Mouse (Mus musculus): ENCODE measurements at regions not wholly inside any gene's neighbourhood (a gene's known extent, or its start where the extent isn't known, plus 50 kb on each side); places are given as distances from the start of the nearest gene placed in this dataset.

DNA sequence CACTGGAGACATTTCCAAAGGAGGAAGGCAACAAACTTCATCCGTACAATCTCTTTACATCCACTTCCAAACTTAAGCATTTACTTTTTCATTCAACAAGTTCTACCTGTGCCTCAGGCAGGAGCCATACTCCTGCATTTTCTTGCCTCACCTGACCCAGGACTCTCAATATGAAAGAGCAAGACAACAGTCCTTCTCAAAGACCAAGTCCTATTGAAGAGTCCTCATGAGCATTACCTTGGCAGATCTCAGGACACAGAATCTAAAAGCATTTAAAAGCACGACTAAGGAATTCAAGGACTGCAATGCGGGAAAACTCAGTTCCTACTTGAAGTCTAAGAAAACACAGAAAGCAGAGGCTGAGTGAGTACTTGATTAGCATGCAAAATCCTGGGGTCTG is 286.5 kb downstream of the Kcnrg start:
- Histone ChIP-seq H3K4me3 (ENCODE audit: low read depth, low read length) (no peak overlapping the region), H3K9ac (replicated peaks; ENCODE audit: low read depth, low read length) (no peak overlapping the region), H3K27ac (ENCODE audit: low read length) (no peak overlapping the region), H3K4me2 (replicated peaks; ENCODE audit: low read depth, low read length) (no peak overlapping the region), H3K4me1 (ENCODE audit: control insufficient read depth, insufficient read depth, low read length) (no peaks in the 10 kb centered on the region), H3K27me3 (ENCODE audit: control insufficient read depth, insufficient read depth, low read length) (no peaks in the 10 kb centered on the region), H3K9me3 (ENCODE audit: control insufficient read depth, low read depth, low read length) (no peaks in the 10 kb centered on the region), H3K36me3 (ENCODE audit: control insufficient read depth, insufficient read depth, low read length) (no peaks in the 10 kb centered on the region)
- no peak for ATAC-seq (ENCODE audit: insufficient number of reproducible peaks, insufficient read depth, low FRiP score, low read depth)
- WGBS, result 80% methylated on average over 3 of the region's 3 CpGs

DNA sequence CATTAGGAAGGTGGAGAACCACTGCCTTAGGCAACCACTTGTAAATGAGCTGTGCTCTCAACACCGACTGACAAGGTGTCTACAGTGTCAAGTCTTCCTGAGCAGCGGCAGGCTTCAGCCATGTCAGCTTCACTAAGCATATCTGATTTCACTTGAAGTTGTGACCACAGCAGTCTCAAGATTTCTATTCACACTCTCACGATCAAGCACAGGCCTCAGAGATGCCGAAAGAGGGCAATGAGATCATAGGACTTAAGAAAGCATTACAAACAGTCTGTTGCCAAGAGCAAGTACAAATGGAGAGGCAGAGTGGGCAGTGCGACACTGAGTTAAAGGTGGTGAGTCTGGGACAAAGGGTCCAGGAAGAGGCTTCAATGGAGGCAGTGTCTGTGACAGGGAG is 289.6 kb downstream of the Kcnrg start:
- Histone ChIP-seq H3K4me2 (replicated peaks; ENCODE audit: low read depth, low read length) (no peak overlapping the region), H3K36me3 (ENCODE audit: control insufficient read depth, insufficient read depth, low read length) (no peaks in the 10 kb centered on the region), H3K4me1 (ENCODE audit: control insufficient read depth, insufficient read depth, low read length) (no peaks in the 10 kb centered on the region), H3K4me3 (ENCODE audit: low read depth, low read length) (no peak overlapping the region), H3K27ac (ENCODE audit: low read length) (no peak overlapping the region), H3K9ac (replicated peaks; ENCODE audit: low read depth, low read length) (no peak overlapping the region), H3K9me3 (ENCODE audit: control insufficient read depth, low read depth, low read length) (no peaks in the 10 kb centered on the region), H3K27me3 (ENCODE audit: control insufficient read depth, insufficient read depth, low read length) (no peaks in the 10 kb centered on the region)
- WGBS, result 81% methylated on average over 5 of the region's 5 CpGs
- no peak for ATAC-seq (ENCODE audit: insufficient number of reproducible peaks, insufficient read depth, low FRiP score, low read depth)

DNA sequence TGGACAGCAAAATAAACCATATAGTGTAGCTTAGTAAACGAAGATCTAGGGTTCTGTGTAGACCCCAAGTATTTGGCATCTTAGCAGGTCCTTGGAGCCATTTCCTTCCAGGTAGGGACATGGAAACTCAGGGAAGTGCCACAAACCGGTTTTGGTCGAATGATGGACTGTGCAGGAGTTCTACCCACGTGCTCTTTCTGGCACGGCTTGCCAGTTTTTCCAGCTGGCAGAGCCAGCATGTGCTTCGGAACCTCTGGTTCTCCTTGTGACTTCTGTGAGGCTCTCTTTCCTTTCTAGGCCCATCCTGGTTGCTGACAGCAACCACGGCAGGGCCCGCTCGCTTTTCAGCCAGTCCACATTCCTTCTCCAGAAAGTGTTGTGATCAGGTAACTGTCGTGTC is 291.4 kb downstream of the Kcnrg start:
- H3K4me2 ChIP-seq (replicated peaks; ENCODE audit: low read depth, low read length), result no peak overlapping the region
- H3K9ac ChIP-seq (replicated peaks; ENCODE audit: low read depth, low read length), result no peak overlapping the region
- 82% methylated on average over 10 of the region's 10 CpGs for WGBS
- no peaks in the 10 kb centered on the region for H3K9me3 ChIP-seq (ENCODE audit: control insufficient read depth, low read depth, low read length)
- H3K4me3 ChIP-seq (ENCODE audit: low read depth, low read length), result no peak overlapping the region
- H3K4me1 ChIP-seq (ENCODE audit: control insufficient read depth, insufficient read depth, low read length), result no peaks in the 10 kb centered on the region
- H3K27me3 ChIP-seq (ENCODE audit: control insufficient read depth, insufficient read depth, low read length), result no peaks in the 10 kb centered on the region
- ATAC-seq (ENCODE audit: insufficient number of reproducible peaks, insufficient read depth, low FRiP score, low read depth), result no peak
- H3K27ac ChIP-seq (ENCODE audit: low read length), result no peak overlapping the region
- H3K36me3 ChIP-seq (ENCODE audit: control insufficient read depth, insufficient read depth, low read length), result no peaks in the 10 kb centered on the region

DNA sequence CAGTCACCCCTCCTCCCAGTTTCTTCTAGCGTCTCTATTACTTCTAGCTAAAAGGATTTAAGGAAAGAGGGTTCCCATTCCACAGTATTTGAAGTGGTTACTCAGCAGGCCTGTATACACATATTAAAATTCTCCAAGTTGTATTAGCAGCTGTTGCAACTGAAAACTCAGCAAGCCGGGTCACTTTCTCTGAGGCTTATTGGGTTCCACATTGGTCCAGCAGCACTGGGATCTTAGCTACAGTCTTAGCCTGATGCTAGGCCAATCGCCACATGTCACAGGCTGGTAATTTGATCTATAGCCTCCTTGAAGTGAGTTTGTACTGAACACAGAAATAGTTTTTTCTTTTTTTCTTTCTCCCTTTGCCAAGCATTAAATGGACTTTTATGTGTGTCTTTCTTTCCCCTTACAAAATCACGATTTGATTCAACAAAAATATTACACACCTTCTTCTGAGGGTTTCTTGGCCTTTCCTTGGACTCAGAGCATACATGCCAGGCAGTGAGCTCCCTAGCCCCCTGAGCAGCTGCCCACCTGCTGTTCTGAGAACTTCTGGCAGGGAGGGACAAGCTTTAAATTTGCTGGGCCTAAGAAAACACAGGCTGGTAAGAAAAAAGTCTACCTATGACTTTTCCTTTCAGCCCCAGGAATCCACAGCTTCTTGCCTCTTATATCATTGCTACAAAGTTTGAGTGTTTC is 297.3 kb downstream of the Kcnrg start:
- Histone ChIP-seq H3K9ac (replicated peaks; ENCODE audit: low read depth, low read length) (no peak overlapping the region), H3K27me3 (ENCODE audit: control insufficient read depth, insufficient read depth, low read length) (no peaks in the 10 kb centered on the region), H3K27ac (ENCODE audit: low read length) (no peak overlapping the region), H3K4me2 (replicated peaks; ENCODE audit: low read depth, low read length) (no peak overlapping the region), H3K9me3 (ENCODE audit: control insufficient read depth, low read depth, low read length) (no peaks in the 10 kb centered on the region), H3K36me3 (ENCODE audit: control insufficient read depth, insufficient read depth, low read length) (no peaks in the 10 kb centered on the region), H3K4me3 (ENCODE audit: low read depth, low read length) (no peak overlapping the region), H3K4me1 (ENCODE audit: control insufficient read depth, insufficient read depth, low read length) (no peaks in the 10 kb centered on the region)
- no peak for ATAC-seq (ENCODE audit: insufficient number of reproducible peaks, insufficient read depth, low FRiP score, low read depth)
- 67% methylated on average over 4 of the region's 4 CpGs for WGBS

DNA sequence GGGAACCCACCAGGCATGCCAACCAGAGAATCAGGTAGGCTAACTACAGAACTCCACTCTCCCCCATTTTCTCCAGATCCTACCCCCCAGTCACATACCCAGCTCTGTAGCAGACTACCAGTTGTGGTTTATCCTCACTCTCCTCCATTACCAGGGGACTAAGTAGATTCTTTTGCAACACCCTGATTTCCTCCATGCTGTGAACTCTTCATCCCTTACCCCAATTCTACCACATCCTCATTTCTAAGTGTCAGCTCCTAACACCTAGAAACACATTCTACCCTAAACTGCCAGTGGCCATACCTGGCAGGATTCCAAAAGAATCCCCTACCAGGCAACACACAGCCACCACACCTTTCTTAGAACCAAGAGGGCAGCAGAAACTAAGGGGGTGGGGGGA is 310.9 kb downstream of the Kcnrg start:
- H3K9me3 ChIP-seq (ENCODE audit: control insufficient read depth, low read depth, low read length), result no peaks in the 10 kb centered on the region
- no peak for ATAC-seq (ENCODE audit: insufficient number of reproducible peaks, insufficient read depth, low FRiP score, low read depth)

DNA sequence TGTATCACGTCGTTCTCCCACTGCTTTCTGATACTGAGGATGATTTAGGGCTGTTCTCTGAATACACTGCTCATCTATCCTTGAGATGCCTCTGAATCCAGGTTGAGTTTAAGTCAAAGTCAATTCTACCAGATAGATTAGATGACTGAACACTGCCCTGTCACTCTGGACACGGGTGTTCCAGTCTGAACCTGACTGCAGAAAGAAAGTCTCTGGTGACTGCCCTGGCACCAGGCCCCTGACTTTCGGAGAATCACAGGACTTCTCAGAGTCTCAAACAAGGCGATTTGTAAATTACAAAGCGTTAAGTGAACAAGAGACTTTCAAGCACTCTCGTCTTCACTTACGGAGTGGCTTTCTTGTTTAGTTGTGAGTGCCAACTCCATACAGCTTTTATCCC is 324.6 kb downstream of the Kcnrg start:
- 82% methylated on average over 8 of the region's 8 CpGs for WGBS
- H3K9ac ChIP-seq (replicated peaks; ENCODE audit: low read depth, low read length), result no peak overlapping the region
- H3K27me3 ChIP-seq (ENCODE audit: control insufficient read depth, insufficient read depth, low read length), result no peaks in the 10 kb centered on the region
- no peaks in the 10 kb centered on the region for H3K9me3 ChIP-seq (ENCODE audit: control insufficient read depth, low read depth, low read length)
- H3K27ac ChIP-seq (ENCODE audit: low read length), result no peak overlapping the region
- H3K4me3 ChIP-seq (ENCODE audit: low read depth, low read length), result no peak overlapping the region
- no peak for ATAC-seq (ENCODE audit: insufficient number of reproducible peaks, insufficient read depth, low FRiP score, low read depth)
- no peaks in the 10 kb centered on the region for H3K4me1 ChIP-seq (ENCODE audit: control insufficient read depth, insufficient read depth, low read length)
- no peaks in the 10 kb centered on the region for H3K36me3 ChIP-seq (ENCODE audit: control insufficient read depth, insufficient read depth, low read length)
- H3K4me2 ChIP-seq (replicated peaks; ENCODE audit: low read depth, low read length), result no peak overlapping the region

More for the DNA sequence above, 310.9 kb downstream of the Kcnrg start:
- no peaks in the 10 kb centered on the region for H3K36me3 ChIP-seq (ENCODE audit: control insufficient read depth, insufficient read depth, low read length)
- no peak overlapping the region for H3K27ac ChIP-seq (ENCODE audit: low read length)
- H3K27me3 ChIP-seq (ENCODE audit: control insufficient read depth, insufficient read depth, low read length), result no peaks in the 10 kb centered on the region
- no peak overlapping the region for H3K4me3 ChIP-seq (ENCODE audit: low read depth, low read length)
- H3K4me1 ChIP-seq (ENCODE audit: control insufficient read depth, insufficient read depth, low read length), result no peaks in the 10 kb centered on the region
- H3K4me2 ChIP-seq (replicated peaks; ENCODE audit: low read depth, low read length), result no peak overlapping the region
- H3K9ac ChIP-seq (replicated peaks; ENCODE audit: low read depth, low read length), result no peak overlapping the region

DNA sequence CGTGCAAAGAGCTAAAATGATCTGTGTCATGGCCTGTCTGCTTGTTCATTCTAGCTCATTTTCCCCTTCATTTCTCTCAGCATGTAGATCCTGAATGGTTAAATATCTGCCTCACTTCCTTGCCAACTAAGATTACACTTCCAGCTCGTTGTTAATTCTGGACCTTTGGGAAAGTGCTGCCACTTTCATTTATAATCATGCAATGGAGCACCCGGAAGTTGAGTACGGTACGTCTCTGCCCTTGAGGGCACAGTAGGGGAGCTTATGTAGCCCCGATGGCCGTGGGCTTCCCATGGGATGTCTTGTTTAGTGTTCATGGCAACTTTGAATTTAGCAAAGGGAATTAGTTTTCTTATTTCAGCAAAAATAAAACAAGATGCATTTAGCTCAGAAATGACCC is 334.4 kb downstream of the Kcnrg start:
- no peak overlapping the region for H3K9ac ChIP-seq (replicated peaks; ENCODE audit: low read depth, low read length)
- no peaks in the 10 kb centered on the region for H3K36me3 ChIP-seq (ENCODE audit: control insufficient read depth, insufficient read depth, low read length)
- no peak overlapping the region for H3K4me2 ChIP-seq (replicated peaks; ENCODE audit: low read depth, low read length)
- H3K27me3 ChIP-seq (ENCODE audit: control insufficient read depth, insufficient read depth, low read length), result no peaks in the 10 kb centered on the region
- no peak overlapping the region for H3K4me3 ChIP-seq (ENCODE audit: low read depth, low read length)
- 78% methylated on average over 7 of the region's 7 CpGs for WGBS
- no peaks in the 10 kb centered on the region for H3K9me3 ChIP-seq (ENCODE audit: control insufficient read depth, low read depth, low read length)
- no peak overlapping the region for H3K27ac ChIP-seq (ENCODE audit: low read length)
- ATAC-seq (ENCODE audit: insufficient number of reproducible peaks, insufficient read depth, low FRiP score, low read depth), result no peak
- H3K4me1 ChIP-seq (ENCODE audit: control insufficient read depth, insufficient read depth, low read length), result no peaks in the 10 kb centered on the region

DNA sequence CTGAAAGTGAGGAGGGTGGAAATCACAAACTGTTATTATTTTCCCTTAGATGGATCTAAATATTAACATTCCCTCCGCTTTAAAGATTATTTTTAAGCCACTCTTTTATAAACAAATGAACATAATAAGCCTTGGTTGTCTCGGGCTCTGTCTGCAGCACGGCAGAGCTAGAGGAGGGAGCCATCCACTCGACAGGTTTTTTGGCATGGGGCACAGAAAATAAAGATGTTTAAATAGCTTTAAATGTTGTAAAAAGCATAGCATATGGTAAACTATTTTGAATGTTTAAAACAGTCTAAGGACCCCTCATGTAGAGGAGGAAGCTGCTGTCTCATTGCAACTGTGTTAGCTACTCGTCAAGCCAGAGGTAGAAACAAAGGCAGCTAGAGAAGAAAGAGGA is 338.4 kb downstream of the Kcnrg start:
- no peak overlapping the region for H3K9ac ChIP-seq (replicated peaks; ENCODE audit: low read depth, low read length)
- no peaks in the 10 kb centered on the region for H3K27me3 ChIP-seq (ENCODE audit: control insufficient read depth, insufficient read depth, low read length)
- no peak overlapping the region for H3K4me2 ChIP-seq (replicated peaks; ENCODE audit: low read depth, low read length)
- H3K4me1 ChIP-seq (ENCODE audit: control insufficient read depth, insufficient read depth, low read length), result 0 out of 2 replicates have a peak, but pooled peaks cover 4% of the 10 kb centered on the region
- 24% methylated on average over 5 of the region's 5 CpGs for WGBS
- H3K4me3 ChIP-seq (ENCODE audit: low read depth, low read length), result no peak overlapping the region
- ATAC-seq (ENCODE audit: insufficient number of reproducible peaks, insufficient read depth, low FRiP score, low read depth), result no peak; the same call in 1 of the 2 replicates
- no peaks in the 10 kb centered on the region for H3K36me3 ChIP-seq (ENCODE audit: control insufficient read depth, insufficient read depth, low read length)
- H3K27ac ChIP-seq (ENCODE audit: low read length), result no peak overlapping the region
- H3K9me3 ChIP-seq (ENCODE audit: control insufficient read depth, low read depth, low read length), result no peaks in the 10 kb centered on the region

DNA sequence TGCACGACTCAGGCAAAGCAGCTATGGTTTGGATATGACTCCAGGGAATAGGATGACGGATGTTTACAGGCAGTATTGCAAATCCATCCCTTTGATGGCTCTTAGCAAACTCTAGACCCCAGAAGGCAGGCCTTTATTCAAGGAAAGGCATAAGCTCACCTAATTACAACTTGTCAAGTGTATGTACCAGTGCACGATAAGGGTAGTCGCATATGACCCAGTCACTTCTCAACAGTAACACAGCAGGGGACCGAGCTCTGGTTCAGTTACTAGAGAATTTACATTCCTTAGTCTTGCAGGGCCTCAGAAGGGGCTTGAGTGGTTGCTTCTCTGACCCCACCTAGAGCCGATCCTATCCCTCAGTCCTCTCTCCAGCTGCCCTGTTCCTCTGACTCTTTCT is 342.2 kb downstream of the Kcnrg start:
- Histone ChIP-seq H3K4me2 (replicated peaks; ENCODE audit: low read depth, low read length) (no peak overlapping the region), H3K4me3 (ENCODE audit: low read depth, low read length) (no peak overlapping the region), H3K9ac (replicated peaks; ENCODE audit: low read depth, low read length) (no peak overlapping the region), H3K27ac (ENCODE audit: low read length) (no peak overlapping the region), H3K9me3 (ENCODE audit: control insufficient read depth, low read depth, low read length) (no peaks in the 10 kb centered on the region), H3K4me1 (ENCODE audit: control insufficient read depth, insufficient read depth, low read length) (0 out of 2 replicates have a peak, but pooled peaks cover 4% of the 10 kb centered on the region), H3K27me3 (ENCODE audit: control insufficient read depth, insufficient read depth, low read length) (no peaks in the 10 kb centered on the region), H3K36me3 (ENCODE audit: control insufficient read depth, insufficient read depth, low read length) (no peaks in the 10 kb centered on the region)
- ATAC-seq (ENCODE audit: insufficient number of reproducible peaks, insufficient read depth, low FRiP score, low read depth), result peak; percentile 2; the same call in 1 of the 2 replicates
- WGBS, result 31% methylated on average over 6 of the region's 6 CpGs
